Mouse (Mus musculus): ENCODE data around the gene Coro1b.

Gene Coro1b

DNA sequence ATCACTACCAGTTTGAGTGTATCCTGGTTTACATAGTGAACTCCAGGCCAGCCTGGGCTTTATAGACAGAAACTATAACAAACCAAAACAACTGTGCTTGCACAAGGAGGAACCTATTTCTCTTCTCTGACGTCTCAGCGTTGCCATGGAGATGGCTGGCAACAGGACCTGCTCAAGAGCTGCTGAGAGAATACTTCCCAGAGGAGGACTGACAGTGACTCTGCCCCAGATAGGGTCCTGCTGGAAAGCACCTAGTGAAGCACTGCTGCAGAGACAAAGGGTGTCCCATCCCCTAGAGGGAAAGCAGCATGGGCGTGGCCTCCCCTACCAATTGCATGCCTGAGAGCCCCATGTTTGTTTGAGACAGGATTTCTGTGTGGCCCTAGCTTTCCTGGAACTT lies 33.5 kb downstream of the Coro1b start:
- in situ Hi-C loops (cut with MboI; ENCODE audit: unreplicated experiment in 2 of 2) = no loop called here

DNA sequence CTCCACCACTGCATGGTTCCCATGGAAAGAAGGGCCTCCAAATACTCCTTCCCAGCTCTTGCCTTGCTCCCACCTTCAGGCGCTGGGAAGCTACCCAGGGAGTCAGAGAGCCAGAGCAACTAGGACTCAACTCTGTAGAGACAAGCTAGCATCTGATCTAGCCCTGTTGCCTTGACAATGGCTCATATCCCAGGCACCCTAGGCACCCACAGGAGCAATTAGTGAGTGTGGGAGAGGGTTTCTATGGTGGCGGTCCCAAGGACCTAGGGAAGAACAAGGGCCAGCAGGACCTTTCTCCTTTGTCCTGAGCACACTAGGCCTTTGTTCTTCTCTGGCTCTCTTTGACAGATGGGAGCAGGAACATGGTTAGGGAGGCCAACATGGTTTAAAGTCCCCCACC lies 35.3 kb downstream of the Coro1b start:
- in situ Hi-C loops (cut with MboI; ENCODE audit: unreplicated experiment in 2 of 2) = no loop called here

DNA sequence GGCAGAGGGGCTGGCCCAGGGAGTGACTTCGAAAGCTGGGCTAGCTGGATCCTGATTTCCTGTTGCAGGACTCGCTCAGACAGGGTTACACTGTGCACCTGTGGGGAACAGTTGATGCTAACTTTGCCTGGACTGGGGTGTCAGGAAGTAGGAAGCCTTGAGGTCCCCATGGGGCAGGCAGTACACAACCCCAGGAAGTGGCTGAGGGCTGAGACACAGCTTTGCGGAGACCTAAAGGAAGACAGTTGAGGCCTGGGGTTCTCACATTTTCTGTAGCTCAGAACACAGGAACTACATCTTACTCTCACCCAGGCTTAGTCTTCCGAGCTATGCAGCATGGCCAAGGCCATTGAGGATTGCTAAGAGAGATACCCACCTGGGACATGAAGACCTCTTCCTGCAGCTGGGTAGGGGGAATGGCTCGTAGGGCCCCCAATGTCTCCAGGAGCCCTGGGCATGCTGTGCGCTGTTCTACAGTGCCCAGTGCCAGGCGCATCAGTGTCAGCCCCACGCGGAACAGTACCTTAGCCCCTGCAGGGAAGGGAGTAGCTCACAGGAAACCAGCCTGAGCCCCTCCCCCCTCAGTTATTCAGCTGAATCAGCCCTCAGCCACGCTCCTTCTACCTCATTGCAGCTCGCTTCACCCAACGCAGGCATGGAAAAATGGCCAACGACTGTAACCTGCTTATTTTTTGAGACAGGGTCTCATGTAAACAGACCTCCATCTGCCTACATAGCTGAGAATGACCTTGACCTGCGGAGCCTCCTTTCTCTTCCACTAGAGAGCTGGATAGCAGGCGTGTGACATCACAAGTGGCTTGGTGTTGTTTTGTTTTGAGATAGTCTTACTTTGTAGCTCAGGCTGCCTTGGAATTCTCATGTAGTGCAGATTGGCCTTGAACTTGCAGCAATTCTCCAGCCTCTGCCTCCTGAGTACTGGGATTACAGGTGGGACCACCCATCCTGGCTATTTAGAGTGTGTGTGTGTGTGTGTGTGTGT lies 36.9 kb downstream of the Coro1b start:
- in situ Hi-C loops (cut with MboI; ENCODE audit: unreplicated experiment in 2 of 2) = no loop called here

DNA sequence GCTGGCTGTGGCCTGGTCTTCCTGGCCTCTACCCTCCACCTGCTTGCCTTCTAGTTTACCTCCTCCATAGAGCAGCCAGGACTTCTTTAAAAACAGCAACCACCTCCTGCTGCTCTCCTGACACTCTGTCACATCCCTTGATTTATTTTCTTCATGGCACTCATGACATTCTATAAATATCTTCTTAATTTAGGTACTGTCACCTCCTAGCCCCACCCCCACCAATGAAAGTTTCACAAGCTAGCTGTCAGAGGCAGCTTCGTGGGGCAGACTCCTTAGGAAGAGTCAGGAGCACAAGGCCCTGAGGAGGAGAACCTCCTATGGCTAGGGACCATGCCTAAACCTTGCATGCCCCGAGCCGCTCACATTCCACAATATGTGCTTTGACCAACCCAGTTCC lies 38.9 kb downstream of the Coro1b start:
- in situ Hi-C loops (cut with MboI; ENCODE audit: unreplicated experiment in 2 of 2) = no loop called here

DNA sequence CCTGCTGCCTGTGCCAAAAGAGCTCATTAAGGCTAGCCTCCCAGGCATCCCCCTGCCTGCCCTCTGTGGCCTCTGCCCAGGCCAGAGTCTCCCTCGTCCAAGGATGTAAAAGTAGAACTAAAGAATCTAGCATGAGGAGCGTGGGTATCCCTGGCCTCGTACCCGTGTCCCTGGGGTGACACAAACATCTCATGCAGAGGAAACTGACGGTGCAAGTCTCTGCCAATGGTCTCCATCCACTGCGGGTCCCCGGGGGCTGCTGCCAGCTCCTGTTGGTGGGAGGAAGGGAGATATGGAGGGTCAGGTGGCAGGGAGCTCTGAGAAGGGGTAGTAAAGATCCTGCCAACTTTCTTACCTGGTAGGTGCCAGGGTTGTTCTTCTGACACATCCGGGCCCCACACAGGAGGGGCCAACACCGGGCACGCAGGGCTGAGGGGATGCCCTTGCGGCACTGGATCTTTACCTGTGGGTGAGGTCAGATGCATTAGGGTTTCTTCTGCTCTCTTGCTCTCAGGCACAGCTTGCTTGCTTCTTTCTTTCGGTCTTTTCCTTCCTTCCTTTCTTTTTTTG lies 40.7 kb downstream of the Coro1b start:
- in situ Hi-C loops (cut with MboI; ENCODE audit: unreplicated experiment in 2 of 2) = no loop called here

DNA sequence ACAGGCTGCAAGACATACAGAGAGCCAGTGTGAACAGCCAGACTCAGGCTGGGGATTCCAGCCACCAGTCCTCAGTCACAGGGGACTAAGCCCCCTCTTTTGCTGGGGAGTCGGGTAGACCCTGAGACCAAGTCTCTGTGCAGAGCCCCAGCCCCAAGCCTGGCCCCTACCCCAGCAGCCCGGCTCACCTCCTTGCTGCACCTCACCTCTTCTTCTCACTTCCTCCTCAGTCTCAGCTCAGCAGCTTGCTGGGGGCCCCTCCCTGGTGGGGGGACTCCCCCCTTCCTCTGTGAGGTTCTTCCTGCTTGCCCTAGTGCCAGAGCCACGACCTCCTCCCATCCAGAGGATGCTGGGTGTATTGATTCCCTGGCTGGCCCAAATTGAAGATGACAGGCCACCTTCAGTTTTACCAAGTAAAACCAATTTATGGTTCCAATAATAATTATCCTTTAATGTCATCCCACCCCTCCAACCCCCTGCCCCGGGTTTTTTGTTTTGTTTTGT lies 42.5 kb downstream of the Coro1b start, which contains the start of gene Tbc1d10c:
TSS of gene Tbc1d10c (minus strand) at position 454 of the 504 bp plus-strand sequence.
- in situ Hi-C loops (cut with MboI; ENCODE audit: unreplicated experiment in 2 of 2) = no loop called here

DNA sequence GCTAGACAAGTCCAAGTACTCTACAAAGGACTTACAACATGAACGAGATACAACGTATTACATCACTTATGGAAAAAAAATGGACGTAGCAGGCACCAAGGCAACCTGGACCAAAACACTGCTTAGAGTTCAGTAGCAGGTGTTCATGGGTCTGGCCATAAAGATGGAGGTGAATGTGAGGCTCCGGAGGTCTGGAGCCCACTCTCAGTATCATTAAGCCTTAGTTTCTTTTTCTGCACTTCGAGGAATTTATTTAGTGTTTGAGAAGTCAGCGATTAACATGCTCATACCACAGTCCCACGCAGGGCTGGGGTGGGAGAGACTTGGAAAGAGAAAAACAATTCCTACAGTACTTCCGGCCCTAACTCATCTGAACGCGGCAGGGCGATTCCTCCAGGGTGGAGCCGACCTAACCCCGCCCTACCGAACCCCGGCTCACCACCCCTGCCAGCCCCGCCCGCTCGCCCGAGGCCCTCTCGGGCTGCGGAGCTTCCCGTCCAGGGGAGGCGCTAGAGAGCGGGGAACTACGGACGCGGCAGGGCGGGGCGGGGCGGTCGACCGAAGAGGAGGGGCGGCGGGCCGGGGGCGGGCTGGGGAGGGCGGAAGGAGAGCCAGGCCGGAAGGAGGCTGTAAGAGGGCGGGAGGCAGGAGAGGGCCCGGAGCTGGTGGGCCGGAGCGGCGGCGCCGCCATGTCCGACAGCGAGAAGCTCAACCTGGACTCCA lies 43.3 kb downstream of the Coro1b start, which contains the start of gene Ppp1ca:
TSS of gene Ppp1ca (plus strand) at position 538 of the 723 bp plus-strand sequence.
- in situ Hi-C loops (cut with MboI; ENCODE audit: unreplicated experiment in 2 of 2) = no loop called here

DNA sequence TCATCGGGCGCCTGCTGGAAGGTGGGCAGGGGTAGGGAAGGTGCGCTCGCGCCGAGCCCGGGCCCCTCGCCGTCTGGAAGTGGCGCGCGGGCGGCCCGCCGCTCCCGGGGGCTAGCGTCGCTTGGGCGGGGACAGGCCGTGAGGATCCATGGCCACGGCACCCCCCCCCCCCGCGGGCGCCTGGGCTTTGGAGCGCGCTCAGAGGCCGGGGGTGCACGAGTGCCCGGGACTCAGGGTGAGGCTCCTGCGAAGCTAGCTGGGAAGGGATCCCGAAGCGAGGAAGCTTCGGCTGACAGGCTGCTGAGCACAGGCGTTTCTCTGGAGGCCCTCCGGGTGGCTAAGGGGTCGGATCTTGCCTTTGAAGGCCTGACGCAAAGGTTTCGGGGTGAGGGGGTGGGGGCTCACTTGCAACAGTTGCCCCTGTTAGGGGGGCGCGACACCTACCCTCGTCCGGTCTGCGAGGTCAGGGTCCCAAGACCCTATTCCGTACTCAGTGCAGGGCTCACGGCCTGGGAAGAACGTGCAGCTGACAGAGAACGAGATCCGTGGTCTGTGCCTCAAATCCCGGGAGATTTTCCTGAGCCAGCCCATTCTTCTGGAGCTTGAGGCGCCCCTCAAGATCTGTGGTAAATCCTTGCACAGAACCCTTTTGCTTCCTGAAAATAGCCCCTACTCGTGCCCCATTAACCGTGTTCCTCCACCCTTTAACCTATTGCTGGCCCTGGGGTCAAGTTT lies 44.0 kb downstream of the Coro1b start:
- in situ Hi-C loops (cut with MboI; ENCODE audit: unreplicated experiment in 2 of 2) = no loop called here

DNA sequence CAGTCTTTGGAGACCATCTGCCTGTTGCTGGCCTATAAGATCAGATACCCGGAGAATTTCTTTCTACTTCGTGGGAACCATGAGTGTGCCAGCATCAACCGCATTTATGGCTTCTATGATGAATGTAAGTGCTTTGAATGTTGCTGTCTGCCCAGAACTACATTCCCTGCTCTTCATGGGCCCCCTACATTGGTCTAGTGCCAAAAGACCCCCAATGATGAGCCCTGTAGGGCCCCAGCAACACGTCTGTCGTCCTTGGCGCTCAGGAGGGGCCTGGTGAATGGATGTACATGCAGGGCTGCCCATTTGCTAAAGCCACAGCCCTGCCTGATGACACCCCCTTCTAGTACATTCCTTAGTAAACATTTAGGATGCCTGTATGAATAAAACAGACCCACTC lies 44.7 kb downstream of the Coro1b start:
- in situ Hi-C loops (cut with MboI; ENCODE audit: unreplicated experiment in 2 of 2) = no loop called here

DNA sequence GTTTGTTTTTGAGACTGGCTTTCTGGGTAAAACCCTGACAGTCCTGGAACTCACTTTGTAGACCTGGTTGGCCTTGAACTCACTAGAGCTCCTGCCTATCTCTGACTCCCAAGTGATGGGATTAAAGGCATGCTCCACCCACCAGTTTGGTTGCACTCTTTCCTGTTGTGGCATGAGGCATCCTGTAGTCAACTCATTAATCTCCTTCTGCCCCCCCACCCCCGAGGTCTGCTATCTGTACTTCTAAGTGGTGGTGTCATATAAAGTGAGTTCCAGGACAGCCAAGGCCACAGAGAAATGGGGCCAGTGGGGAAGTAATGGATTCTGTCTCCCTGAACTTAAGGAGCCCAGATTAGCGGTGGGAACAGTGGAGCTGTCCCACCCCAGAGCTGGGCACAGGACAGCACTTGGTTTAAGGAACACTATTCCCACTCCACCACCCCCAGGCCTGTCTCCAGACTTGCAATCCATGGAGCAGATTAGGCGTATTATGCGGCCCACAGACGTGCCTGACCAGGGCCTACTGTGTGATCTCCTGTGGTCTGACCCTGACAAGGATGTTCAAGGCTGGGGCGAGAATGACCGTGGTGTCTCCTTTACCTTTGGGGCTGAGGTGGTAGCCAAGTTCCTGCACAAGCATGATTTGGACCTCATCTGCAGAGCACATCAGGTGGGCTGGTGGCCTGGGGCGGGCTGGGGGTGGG lies 45.8 kb downstream of the Coro1b start:
- in situ Hi-C loops (cut with MboI; ENCODE audit: unreplicated experiment in 2 of 2) = no loop called here

DNA sequence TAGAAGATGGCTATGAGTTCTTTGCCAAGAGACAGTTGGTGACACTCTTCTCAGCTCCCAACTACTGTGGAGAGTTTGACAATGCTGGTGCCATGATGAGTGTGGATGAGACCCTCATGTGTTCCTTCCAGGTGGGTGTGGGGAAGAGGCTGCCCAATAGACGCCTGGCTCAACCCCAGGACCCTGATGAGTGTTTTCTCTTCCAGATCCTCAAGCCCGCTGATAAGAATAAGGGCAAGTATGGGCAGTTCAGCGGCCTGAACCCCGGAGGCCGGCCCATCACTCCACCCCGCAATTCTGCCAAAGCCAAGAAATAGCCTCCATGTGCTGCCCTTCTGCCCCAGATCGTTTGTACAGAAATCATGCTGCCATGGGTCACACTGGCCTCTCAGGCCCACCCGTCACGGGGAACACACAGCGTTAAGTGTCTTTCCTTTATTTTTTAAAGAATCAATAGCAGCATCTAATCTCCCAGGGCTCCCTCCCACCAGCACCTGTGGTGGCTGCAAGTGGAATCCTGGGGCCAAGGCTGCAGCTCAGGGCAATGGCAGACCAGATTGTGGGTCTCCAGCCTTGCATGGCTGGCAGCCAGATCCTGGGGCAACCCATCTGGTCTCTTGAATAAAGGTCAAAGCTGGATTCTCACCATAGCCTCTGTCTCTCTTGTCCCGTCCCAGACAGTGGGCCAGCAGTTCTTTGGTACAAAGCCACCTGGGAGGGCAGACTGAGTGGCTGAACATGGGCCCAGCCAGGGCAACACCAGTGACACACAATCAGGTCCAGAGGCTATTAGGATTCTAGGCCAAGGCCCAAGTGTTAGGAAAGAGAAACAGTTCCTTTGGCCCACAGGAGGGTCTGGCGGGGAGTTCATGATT lies 46.6 kb downstream of the Coro1b start:
- in situ Hi-C loops (cut with MboI; ENCODE audit: unreplicated experiment in 2 of 2) = no loop called here

DNA sequence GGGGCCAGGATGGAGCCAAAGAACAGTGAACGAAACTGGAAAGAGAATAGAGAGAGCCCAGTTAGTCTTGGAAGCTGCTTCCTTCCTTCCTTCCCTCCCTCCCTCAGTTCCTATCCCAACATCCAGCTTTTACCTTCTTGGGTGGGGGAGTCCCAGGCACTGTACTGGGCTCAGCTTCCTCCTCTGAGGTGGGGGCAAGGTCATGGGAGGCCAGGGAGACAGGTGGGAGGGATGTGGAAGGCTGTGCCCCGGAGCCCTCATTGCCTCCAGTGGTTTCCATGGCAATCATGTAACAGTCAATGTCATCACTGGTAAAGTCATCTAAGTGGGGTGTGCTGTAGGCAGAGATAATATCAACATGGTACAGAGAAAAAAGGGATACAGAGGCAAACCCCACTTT lies 47.6 kb downstream of the Coro1b start:
- in situ Hi-C loops (cut with MboI; ENCODE audit: unreplicated experiment in 2 of 2) = no loop called here

DNA sequence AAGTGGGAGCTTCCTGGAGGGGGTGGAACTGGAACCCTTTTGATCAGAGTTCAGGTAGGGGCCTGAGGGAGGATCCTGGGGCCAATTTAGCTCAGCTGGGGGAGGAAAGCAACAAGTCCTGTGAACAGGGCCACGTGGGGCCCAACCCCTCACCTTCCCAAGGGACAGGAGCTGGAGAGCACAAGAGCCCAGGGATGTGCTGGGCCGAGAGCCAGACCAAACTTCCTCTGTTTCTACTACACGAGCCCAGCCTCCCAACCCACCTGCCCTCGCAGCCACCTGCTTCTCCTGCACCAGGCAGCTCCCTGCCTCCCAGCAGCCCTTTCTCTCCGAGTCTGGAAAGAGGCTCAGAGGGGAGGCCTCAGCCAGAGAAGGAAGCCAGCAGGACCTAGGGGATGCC lies 48.1 kb downstream of the Coro1b start:
- in situ Hi-C loops (cut with MboI; ENCODE audit: unreplicated experiment in 2 of 2) = no loop called here

DNA sequence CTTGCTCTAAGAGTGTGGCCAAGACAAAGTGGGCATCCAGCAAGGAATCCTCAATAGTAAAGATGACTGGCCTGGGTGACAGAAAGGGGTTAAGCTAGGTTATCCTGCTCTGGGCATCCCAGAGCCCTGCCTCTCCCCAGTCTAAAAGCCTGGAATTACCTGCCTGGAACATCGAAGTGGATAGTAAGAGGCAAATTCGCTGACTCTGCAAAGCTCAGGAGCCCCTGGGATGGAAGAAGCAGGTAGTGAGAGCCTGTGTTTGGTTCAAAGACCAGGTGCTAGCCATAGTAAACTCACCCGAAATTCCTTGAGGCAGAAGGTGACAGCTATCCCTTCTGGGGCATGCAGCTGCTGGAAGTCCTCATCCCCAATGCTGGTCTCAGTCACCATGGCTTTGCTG lies 48.8 kb downstream of the Coro1b start:
- in situ Hi-C loops (cut with MboI; ENCODE audit: unreplicated experiment in 2 of 2) = no loop called here

DNA sequence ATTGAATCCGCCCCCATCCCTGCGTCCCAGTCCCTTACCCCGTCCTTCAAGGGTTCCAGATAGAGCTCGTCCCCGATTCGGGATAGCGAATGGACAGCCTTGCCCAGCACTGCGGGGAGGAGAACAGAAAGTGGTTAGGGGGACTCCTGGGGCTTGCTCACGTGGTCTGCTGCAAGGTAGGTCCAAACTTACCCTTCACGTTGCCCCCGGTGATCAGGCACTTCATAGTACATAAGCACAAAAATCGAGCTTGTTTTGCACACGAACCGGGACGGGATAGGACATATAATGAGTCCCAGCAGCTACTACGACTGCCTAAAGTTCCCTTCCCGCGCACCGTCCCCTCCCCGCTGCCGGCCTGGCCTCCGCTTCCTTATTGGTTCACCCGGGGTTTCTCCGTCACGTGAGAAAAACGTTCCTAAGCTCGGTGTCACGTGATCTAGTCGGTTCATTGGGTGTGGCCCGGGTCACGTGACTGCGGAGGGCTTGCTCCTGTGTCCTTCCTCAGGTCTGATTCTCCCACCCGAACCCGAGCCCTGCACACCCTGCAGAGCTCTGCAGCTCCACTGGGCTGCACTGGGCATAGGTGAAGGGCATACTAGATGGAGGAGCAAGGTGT lies 53.0 kb downstream of the Coro1b start, which contains the start of gene Rad9a:
TSS of gene Rad9a (minus strand) at position 372 of the 619 bp plus-strand sequence.
- in situ Hi-C loops (cut with MboI; ENCODE audit: unreplicated experiment in 2 of 2) = loop anchor here (5.0 kb wide), 5 partner anchors 34 to 184 kb away; partner anchors contain the start of gene Aip (in 1 of the 2)

DNA sequence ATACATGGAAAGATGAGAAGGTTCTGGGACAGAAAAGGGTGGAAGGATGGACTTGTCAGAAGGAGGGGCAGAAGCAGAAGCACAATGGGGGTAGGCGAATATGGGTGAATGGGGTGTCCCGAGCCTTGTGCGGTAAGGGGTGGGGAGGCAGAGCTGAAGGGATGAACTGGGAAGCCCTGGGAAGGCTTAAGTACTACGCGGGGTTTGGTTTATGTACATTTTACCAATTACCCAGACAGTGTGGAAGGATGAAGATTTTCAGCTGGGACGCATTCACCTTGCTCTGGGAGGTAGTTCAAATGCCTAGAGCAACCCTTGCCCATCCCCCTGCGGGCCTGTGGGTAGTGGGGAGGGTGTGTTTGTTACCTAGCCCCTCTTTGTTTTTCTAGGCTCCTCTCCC lies 53.7 kb downstream of the Coro1b start:
- in situ Hi-C loops (cut with MboI; ENCODE audit: unreplicated experiment in 2 of 2) = loop anchor here (5.0 kb wide), 5 partner anchors 35 to 185 kb away; partner anchors contain the start of gene Aip (in 1 of the 2)

DNA sequence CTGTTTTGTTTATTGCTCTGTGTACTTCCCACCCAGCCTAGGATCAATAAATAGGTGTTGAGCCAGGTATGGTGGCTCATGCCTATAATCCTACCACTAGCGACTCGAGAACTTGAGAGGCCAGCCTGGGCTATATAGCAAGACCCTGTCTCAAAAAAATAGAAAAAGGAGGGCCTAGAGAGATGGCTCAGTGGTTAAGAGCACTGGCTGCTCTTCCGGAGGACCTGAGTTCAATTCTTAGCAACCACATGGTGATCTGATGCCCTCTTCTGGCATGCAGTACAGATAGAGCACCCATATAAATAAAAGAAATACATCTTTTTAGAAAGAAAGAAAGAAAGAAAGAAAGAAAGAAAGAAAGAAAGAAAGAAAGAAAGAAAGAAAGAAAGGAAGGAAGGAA lies 54.7 kb downstream of the Coro1b start:
- in situ Hi-C loops (cut with MboI; ENCODE audit: unreplicated experiment in 2 of 2) = loop anchor here (5.0 kb wide), 5 partner anchors 36 to 186 kb away; partner anchors contain the start of gene Aip (in 1 of the 2)
